Mouse (Mus musculus) hindbrain, postnatal 0 days (tissue): ENCODE results near the gene Eef2. TPM values are rescaled to one million over a fixed set of nuclear protein-coding genes. Genes with fewer than 3 reads are reported as not detected.
"Not testable (repeated sequence)": the region's sequence is repeated elsewhere in the genome, so short reads cannot be mapped to it uniquely, and the experiment has no call there.

ENCODE experiments used
- ATAC-seq: fragments of 200-750 bp; cut with Nextera tagmentation; 2 replicates; pipeline ENCODE4 v1.8.0; 2017; ENCODE audit warnings: mild to moderate bottlenecking, moderate TSS enrichment, moderate library complexity
- DNase-seq: peaks from one replicate; pipeline ENCODE4 v3.0.0-alpha.2; 2015; ENCODE audit warnings: low spot score
- H3K27ac ChIP-seq: fragments of 300-500 bp; sonication (generic); 2 replicates; pipeline ENCODE4 v1.5.1; 2014; ENCODE audit warnings: mild to moderate bottlenecking
- H3K27me3 ChIP-seq: fragments of 300-500 bp; sonication (generic); 2 replicates; pipeline ENCODE4 v1.6.1; 2014; ENCODE audit warnings: low read length, mixed read lengths; ENCODE audit not compliant: insufficient read depth
- H3K36me3 ChIP-seq: fragments of 300-500 bp; sonication (generic); 2 replicates; pipeline ENCODE4 v1.6.1; 2014; ENCODE audit warnings: low read length, mixed read lengths; ENCODE audit not compliant: insufficient read depth
- H3K4me1 ChIP-seq: fragments of 300-500 bp; sonication (generic); 2 replicates; pipeline ENCODE4 v1.6.1; 2014; ENCODE audit warnings: antibody characterized with exemption, low read length, mixed read lengths; ENCODE audit not compliant: insufficient read depth
- H3K4me2 ChIP-seq: fragments of 300-500 bp; sonication (generic); 2 replicates; pipeline ENCODE4 v1.6.1; 2014; ENCODE audit warnings: low read depth, mild to moderate bottlenecking, low read length, moderate library complexity, mixed read lengths
- H3K4me3 ChIP-seq: fragments of 300-500 bp; sonication (generic); 2 replicates; pipeline ENCODE4 v1.5.1; 2014; ENCODE audit warnings: low read length
- H3K9ac ChIP-seq: fragments of 300-500 bp; sonication (generic); replicated peaks from 2 replicates; pipeline ENCODE4 v1.6.1; 2014; ENCODE audit warnings: mild to moderate bottlenecking, low read length, moderate library complexity, mixed read lengths
- H3K9me3 ChIP-seq: fragments of 300-500 bp; sonication (generic); 2 replicates; pipeline ENCODE4 v1.6.1; 2016; ENCODE audit warnings: low read length, mixed read lengths
- CTCF ChIP-seq: IDR thresholded peaks from 2 replicates; pipeline ENCODE4 v1.5.1; 2016; ENCODE audit warnings: antibody characterized with exemption, control low read depth, low read depth
- WGBS: fragments of 180-500 bp; shearing (Covaris S2); extraction: QIAGEN DNeasy Blood & Tissue Kit; methylation state at CpG from one replicate; pipeline ENCODE4 v1.1.7; 2014; 5-methylcytosine and 5-hydroxymethylcytosine counted together
- polyA plus RNA-seq: library from polyadenylated mRNA; unstranded; fragments of >200 nt; fragmentation: Nextera tagmentation; extraction: Ambion mirVana; gene quantifications from 2 replicates; pipeline ENCODE4 v1.2.1, GENCODE M21; 2015
- total RNA-seq: library from RNA; depleted of rRNA; stranded (reverse); fragments of >200 nt; gene quantifications from 2 replicates; pipeline ENCODE4 v1.2.3, GENCODE M21; 2014

The Eef2 gene
- total and polyA plus RNA-seq, 2 experiments from 2014 or later: 434 to 2,196 TPM

GRCm38 (mm10) chr10:81165118-81165517, 11.3 kb upstream of the Eef2 start:
- no peaks in the 10 kb centered on the region for H3K9me3 ChIP-seq
- 69% methylated on average over 8 of the region's 8 CpGs for WGBS
- H3K27me3 ChIP-seq: no peaks in the 10 kb centered on the region
- peaks cover 12% of the 10 kb centered on the region; the same call in 1 of the 2 replicates for H3K4me1 ChIP-seq
- no peak overlapping the region for H3K4me2 ChIP-seq
- H3K4me3 ChIP-seq: no peak overlapping the region
- DNase-seq (no peak), ATAC-seq (no peak)
- H3K27ac ChIP-seq: no peak overlapping the region
- H3K36me3 ChIP-seq: peaks cover 26% of the 10 kb centered on the region
- no peak overlapping the region; the same call in 1 of the 2 replicates for H3K9ac ChIP-seq
- no peak for TF ChIP-seq CTCF

- Histone ChIP-seq H3K36me3 (peaks cover 4% of the 10 kb centered on the region; the same call in 1 of the 2 replicates), H3K9ac (peak within 1 kb of the TSS; percentile 88), H3K4me2 (peak within 1 kb of the TSS; percentile 87), H3K27ac (peak within 1 kb of the TSS; percentile 85), H3K9me3 (no peaks in the 10 kb centered on the region), H3K4me3 (peak within 1 kb of the TSS; percentile 90), H3K27me3 (no peaks in the 10 kb centered on the region), H3K4me1 (peaks cover 12% of the 10 kb centered on the region; the same call in 1 of the 2 replicates)
- peak; percentile 100 for DNase-seq
- peak; percentile 91 for ATAC-seq
- TF ChIP-seq CTCF: no peak
- under 1% methylated on average over 45 of the region's 64 CpGs for WGBS
Measured at GRCm38 (mm10) chr10:81167200-81168086, 9.0 kb upstream of the Eef2 start, which contains the start of gene Pias4. Gene Pias4 (minus strand): TSS chr10:81167923.

- no peaks in the 10 kb centered on the region for H3K27me3 ChIP-seq
- peak overlapping the region; percentile 86 for H3K4me2 ChIP-seq
- H3K9me3 ChIP-seq: no peaks in the 10 kb centered on the region
- DNase-seq: no peak
- H3K4me3 ChIP-seq: peak overlapping the region; percentile 90
- H3K4me1 ChIP-seq: peaks cover 12% of the 10 kb centered on the region; the same call in 1 of the 2 replicates
- 9% methylated on average over 5 of the region's 5 CpGs for WGBS
- H3K9ac ChIP-seq: peak overlapping the region; percentile 33; the same call in 1 of the 2 replicates
- TF ChIP-seq CTCF: no peak
- ATAC-seq: peak; percentile 48
- peak overlapping the region; percentile 85; the same call in 1 of the 2 replicates for H3K27ac ChIP-seq
- H3K36me3 ChIP-seq: no peaks in the 10 kb centered on the region
Measured at GRCm38 (mm10) chr10:81168087-81168431, 8.4 kb upstream of the Eef2 start.

- Histone ChIP-seq H3K9ac (peak overlapping the region; percentile 53), H3K4me2 (peak overlapping the region; percentile 86), H3K9me3 (no peaks in the 10 kb centered on the region), H3K27me3 (no peaks in the 10 kb centered on the region), H3K4me1 (peaks cover 12% of the 10 kb centered on the region; the same call in 1 of the 2 replicates), H3K36me3 (no peaks in the 10 kb centered on the region), H3K27ac (peak overlapping the region; percentile 85), H3K4me3 (peak overlapping the region; percentile 90)
- DNase-seq (peak; percentile 88), ATAC-seq (peak; percentile 28)
- no peak for TF ChIP-seq CTCF
- 5% methylated on average over 29 of the region's 29 CpGs for WGBS
Measured at GRCm38 (mm10) chr10:81168521-81169244, 7.7 kb upstream of the Eef2 start.

GRCm38 (mm10) chr10:81169411-81169900, 7.0 kb upstream of the Eef2 start:
- H3K9ac ChIP-seq, H3K27me3 ChIP-seq, H3K36me3 ChIP-seq, H3K4me3 ChIP-seq, H3K9me3 ChIP-seq: not testable (repeated sequence)
- H3K4me2 ChIP-seq: peak overlapping the region; percentile 16; the same call in 1 of the 2 replicates
- H3K4me1 ChIP-seq: peaks cover 12% of the 10 kb centered on the region; the same call in 1 of the 2 replicates
- peak; percentile 13 for DNase-seq
- WGBS: 43% methylated on average over 7 of the region's 14 CpGs
- peak; percentile 44; the same call in 1 of the 2 replicates for ATAC-seq
- peak overlapping the region; percentile 56; the same call in 1 of the 2 replicates for H3K27ac ChIP-seq

GRCm38 (mm10) chr10:81173132-81173531, 3.3 kb upstream of the Eef2 start:
- ATAC-seq: peak; percentile 38; the same call in 1 of the 2 replicates

More at GRCm38 (mm10) chr10:81173132-81173531, 3.3 kb upstream of the Eef2 start:
- Histone ChIP-seq H3K4me2 (peak overlapping the region; percentile 45), H3K4me3 (0 out of 2 replicates have a peak overlapping the region, but pooled peaks have one; percentile 10), H3K9ac (peak overlapping the region; percentile 25; the same call in 1 of the 2 replicates), H3K27me3 (no peaks in the 10 kb centered on the region), H3K9me3 (no peaks in the 10 kb centered on the region), H3K4me1 (peaks cover 9% of the 10 kb centered on the region; the same call in 1 of the 2 replicates), H3K27ac (peak overlapping the region; percentile 82), H3K36me3 (peaks cover 6% of the 10 kb centered on the region; the same call in 1 of the 2 replicates)
- DNase-seq: peak; percentile 92
- peak; percentile 93 for TF ChIP-seq CTCF
- 5% methylated on average over 21 of the region's 21 CpGs for WGBS
